Comparison of ENCODE assay signal across 22 mouse cellular contexts in the genomic region with DNA sequence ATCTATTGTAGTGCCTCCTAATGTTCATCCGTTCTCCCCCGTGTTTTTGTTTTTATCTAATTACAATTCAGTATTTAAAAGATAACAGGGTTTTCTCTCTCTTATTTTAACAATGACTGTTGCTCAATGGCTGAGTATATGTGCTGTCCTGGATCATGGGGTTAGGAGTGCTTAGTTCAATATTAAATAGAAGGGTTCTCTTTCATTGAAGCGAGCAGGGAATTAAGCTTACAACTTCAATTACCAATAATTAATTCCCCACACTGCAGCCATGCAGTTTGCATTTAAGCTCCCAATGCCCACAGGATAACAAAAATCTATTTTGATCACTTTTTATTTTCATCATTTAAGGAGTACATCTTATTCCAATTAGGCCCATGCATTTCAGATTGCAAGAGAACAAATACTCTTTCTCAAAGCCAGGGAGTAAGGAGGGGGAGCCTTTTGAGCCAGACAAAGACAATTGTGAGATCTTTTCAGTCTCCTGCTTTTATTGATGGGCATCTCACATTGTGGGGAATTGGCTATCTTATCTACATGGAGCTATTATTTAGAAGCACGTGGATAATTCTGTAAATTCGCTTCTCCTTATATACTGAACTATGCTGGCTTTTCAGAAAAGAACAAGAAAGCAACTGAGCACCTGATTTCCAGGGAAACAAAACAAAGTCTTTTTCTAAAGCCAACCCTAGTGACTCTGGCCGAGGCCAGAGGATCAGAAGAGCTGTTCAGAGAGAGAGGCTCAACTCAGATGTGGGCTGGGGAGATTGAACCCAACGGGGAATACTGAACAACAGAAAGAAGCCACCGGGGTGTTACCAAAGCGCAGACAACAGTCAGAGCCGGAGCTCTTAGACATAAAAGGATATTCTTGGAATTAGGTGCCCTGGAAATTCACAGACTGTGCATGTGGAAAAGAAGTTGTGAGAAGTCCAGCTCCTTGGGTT. TPM values are rescaled to one million over a fixed set of nuclear protein-coding genes. Genes with fewer than 3 reads are reported as not detected.
DNase-seq lines count a peak whose midpoint lies in the region; ATAC-seq and TF ChIP-seq lines count a peak whose summit lies in the region.
"Had no signal": no experiment of that assay in that cellular context is flagged by ENCODE, and none has a peak within 500 bp of the region (broad histone marks: within the 10 kb centered on the region; RNA-seq: fewer than 3 reads in every experiment).

No protein-coding gene starts in this region.

- H3K27me3 ChIP-seq in midbrain, embryonic 10.5 days (ENCODE audit: low read depth, poor library complexity, severe bottlenecking), result no peaks in the 10 kb centered on the region
- H3K27me3 ChIP-seq in midbrain, postnatal 0 days (ENCODE audit: insufficient read depth, low read length), result no peaks in the 10 kb centered on the region
- no peaks in the 10 kb centered on the region for H3K27me3 ChIP-seq in forebrain, embryonic 13.5 days
- no peaks in the 10 kb centered on the region for H3K27me3 ChIP-seq in midbrain, embryonic 12.5 days
- H3K27me3 ChIP-seq in liver, embryonic 11.5 days (replicated peaks; ENCODE audit: control insufficient read depth, insufficient read depth, low read length), result no peaks in the 10 kb centered on the region
- H3K27me3 ChIP-seq: embryonic facial prominence, embryonic 12.5 days; limb, embryonic 15.5 days; neural tube, embryonic 15.5 days had no signal

- ATAC-seq in midbrain, postnatal 0 days (ENCODE audit: low FRiP score), result no peak
- ATAC-seq in forebrain, embryonic 13.5 days, result peak; percentile 50; the same call in 1 of the 2 replicates
- 0 out of 2 replicates have a peak, but pooled peaks have one; percentile 19 for ATAC-seq in midbrain, embryonic 12.5 days (ENCODE audit: low FRiP score, low read depth)
- no peak for ATAC-seq in liver, embryonic 11.5 days (replicated peaks; ENCODE audit: low FRiP score)
- ATAC-seq: CD4-positive, CD25-positive, alpha-beta regulatory T cell, adult 4 months; hindbrain, postnatal 0 days; intestine, postnatal 0 days had no signal

- H3K4me3 ChIP-seq in midbrain, embryonic 10.5 days, result no peak overlapping the region
- no peak overlapping the region for H3K4me3 ChIP-seq in midbrain, postnatal 0 days (ENCODE audit: low read depth, low read length)
- no peak overlapping the region for H3K4me3 ChIP-seq in forebrain, embryonic 13.5 days
- H3K4me3 ChIP-seq in midbrain, embryonic 12.5 days, result no peak overlapping the region
- H3K4me3 ChIP-seq in liver, embryonic 11.5 days (ENCODE audit: low read depth, low read length), result no peak overlapping the region
- H3K4me3 ChIP-seq: embryonic facial prominence, embryonic 12.5 days; heart, embryonic 10.5 days; limb, embryonic 15.5 days; neural tube, embryonic 15.5 days had no signal

- no peak overlapping the region for H3K4me2 ChIP-seq in midbrain, postnatal 0 days (ENCODE audit: low read depth, low read length, poor library complexity, severe bottlenecking)
- H3K4me2 ChIP-seq in forebrain, embryonic 13.5 days, result peak overlapping the region; percentile 14; the same call in 1 of the 2 replicates
- no peak overlapping the region for H3K4me2 ChIP-seq in midbrain, embryonic 12.5 days (replicated peaks)
- no peak overlapping the region for H3K4me2 ChIP-seq in liver, embryonic 11.5 days
- H3K4me2 ChIP-seq: embryonic facial prominence, embryonic 12.5 days; limb, embryonic 15.5 days; neural tube, embryonic 15.5 days had no signal

- no peak for TF ChIP-seq CTCF in midbrain, postnatal 0 days (IDR thresholded peaks at IDR 0.05)

- peaks cover 22% of the 10 kb centered on the region for H3K4me1 ChIP-seq in midbrain, embryonic 10.5 days
- H3K4me1 ChIP-seq in midbrain, postnatal 0 days (ENCODE audit: insufficient read depth, low read length), result no peaks in the 10 kb centered on the region; the same call in 1 of the 2 replicates
- peaks cover 18% of the 10 kb centered on the region for H3K4me1 ChIP-seq in forebrain, embryonic 13.5 days
- peaks cover 16% of the 10 kb centered on the region for H3K4me1 ChIP-seq in midbrain, embryonic 12.5 days
- no peaks in the 10 kb centered on the region for H3K4me1 ChIP-seq in liver, embryonic 11.5 days (replicated peaks; ENCODE audit: control insufficient read depth, insufficient read depth, low read length)
- H3K4me1 ChIP-seq: embryonic facial prominence, embryonic 12.5 days; heart, embryonic 10.5 days; limb, embryonic 15.5 days; neural tube, embryonic 15.5 days had no signal

- no peak for DNase-seq in midbrain, embryonic 10.5 days (ENCODE audit: low spot score)
- no peak for DNase-seq in midbrain, postnatal 0 days (ENCODE audit: low spot score)
- DNase-seq in urinary bladder, postnatal 4 days (ENCODE audit: low spot score in 2 of 2), result no peak
- no peak for DNase-seq in c-Kit-positive CD71-positive TER-119-positive erythroid progenitor cells, embryonic 14.5 days (ENCODE audit: low spot score)
- DNase-seq in liver, embryonic 11.5 days (ENCODE audit: low spot score), result no peak
- DNase-seq: adrenal gland, postnatal 14 days; cerebellum, adult 11-12 months; cerebellum, postnatal 14 days; kidney, postnatal 25 days; left cerebral cortex, postnatal 4 days; thymus, adult 2 months; thymus, postnatal 4 days had no signal

- peak overlapping the region; percentile 63 for H3K27ac ChIP-seq in midbrain, embryonic 10.5 days (replicated peaks)
- no peak overlapping the region for H3K27ac ChIP-seq in midbrain, postnatal 0 days (ENCODE audit: low read depth, low read length)
- H3K27ac ChIP-seq in forebrain, embryonic 13.5 days, result peak overlapping the region; percentile 37
- peak overlapping the region; percentile 50 for H3K27ac ChIP-seq in midbrain, embryonic 12.5 days (replicated peaks)
- H3K27ac ChIP-seq in liver, embryonic 11.5 days (ENCODE audit: low read depth, low read length), result no peak overlapping the region
- H3K27ac ChIP-seq: embryonic facial prominence, embryonic 12.5 days; heart, embryonic 10.5 days; hindbrain, postnatal 0 days; limb, embryonic 15.5 days; neural tube, embryonic 15.5 days; stomach, postnatal 0 days had no signal

- no peaks in the 10 kb centered on the region for H3K36me3 ChIP-seq in midbrain, embryonic 10.5 days
- no peaks in the 10 kb centered on the region for H3K36me3 ChIP-seq in midbrain, postnatal 0 days (ENCODE audit: insufficient read depth, low read length)
- H3K36me3 ChIP-seq in forebrain, embryonic 13.5 days (ENCODE audit: poor library complexity, severe bottlenecking), result no peaks in the 10 kb centered on the region
- no peaks in the 10 kb centered on the region for H3K36me3 ChIP-seq in midbrain, embryonic 12.5 days
- H3K36me3 ChIP-seq in liver, embryonic 11.5 days (ENCODE audit: control insufficient read depth, insufficient read depth, low read length), result no peaks in the 10 kb centered on the region
- H3K36me3 ChIP-seq: embryonic facial prominence, embryonic 12.5 days; heart, embryonic 10.5 days; limb, embryonic 15.5 days; neural tube, embryonic 15.5 days had no signal

- 36% methylated on average over 10 of the region's 10 CpGs for WGBS in midbrain, embryonic 10.5 days
- WGBS in midbrain, postnatal 0 days, result 21% methylated on average over 10 of the region's 10 CpGs
- 7% methylated on average over 10 of the region's 10 CpGs for WGBS in forebrain, embryonic 13.5 days
- 29% methylated on average over 10 of the region's 10 CpGs for WGBS in midbrain, embryonic 12.5 days
- 80% methylated on average over 10 of the region's 10 CpGs for WGBS in liver, embryonic 11.5 days

- H3K9ac ChIP-seq in midbrain, postnatal 0 days (replicated peaks; ENCODE audit: low read length, poor library complexity, severe bottlenecking), result no peak overlapping the region
- no peak overlapping the region for H3K9ac ChIP-seq in forebrain, embryonic 13.5 days
- no peak overlapping the region for H3K9ac ChIP-seq in midbrain, embryonic 12.5 days (replicated peaks)
- no peak overlapping the region for H3K9ac ChIP-seq in liver, embryonic 11.5 days (ENCODE audit: low read depth, low read length)
- H3K9ac ChIP-seq: embryonic facial prominence, embryonic 12.5 days; limb, embryonic 15.5 days; neural tube, embryonic 15.5 days had no signal

- H3K9me3 ChIP-seq in midbrain, embryonic 10.5 days (replicated peaks), result peaks cover 7% of the 10 kb centered on the region; the same call in 1 of the 2 replicates
- no peaks in the 10 kb centered on the region for H3K9me3 ChIP-seq in midbrain, postnatal 0 days (ENCODE audit: low read length)
- peaks cover 7% of the 10 kb centered on the region; the same call in 1 of the 2 replicates for H3K9me3 ChIP-seq in forebrain, embryonic 13.5 days (replicated peaks)
- H3K9me3 ChIP-seq in midbrain, embryonic 12.5 days, result no peaks in the 10 kb centered on the region
- H3K9me3 ChIP-seq in liver, embryonic 11.5 days (ENCODE audit: control insufficient read depth, low read length), result no peaks in the 10 kb centered on the region
- H3K9me3 ChIP-seq: embryonic facial prominence, embryonic 12.5 days; heart, embryonic 10.5 days; limb, embryonic 15.5 days; neural tube, embryonic 15.5 days had no signal

RNA-seq across cellular contexts. Expression of a gene that starts 16.7 kb away (rescaled TPM):
- 751 and 868 TPM in 2 replicates for polyA plus RNA-seq in midbrain, embryonic 10.5 days (2016; fragmentation: Nextera tagmentation; extraction: Ambion mirVana)
- total RNA-seq in midbrain, postnatal 0 days (2014; rRNA removed), result 352 and 411 TPM in 2 replicates
- 496 and 514 TPM in 2 replicates for polyA plus RNA-seq in midbrain, postnatal 0 days (2015; fragmentation: Nextera tagmentation; extraction: Ambion mirVana)
- polyA plus RNA-seq in forebrain, embryonic 13.5 days (2015; fragmentation: Nextera tagmentation; extraction: Ambion mirVana), result 732 and 770 TPM in 2 replicates
- 603 and 631 TPM in 2 replicates for polyA plus RNA-seq in midbrain, embryonic 12.5 days (2016; fragmentation: Nextera tagmentation; extraction: Ambion mirVana)
- 1,055 and 1,138 TPM in 2 replicates for polyA plus RNA-seq in liver, embryonic 11.5 days (2014; fragmentation: Nextera tagmentation; extraction: Ambion mirVana)

RNA-seq across cellular contexts. Expression of a gene that starts 37.7 kb away (rescaled TPM):
- polyA plus RNA-seq in midbrain, embryonic 10.5 days (2016; fragmentation: Nextera tagmentation; extraction: Ambion mirVana), result 327 and 345 TPM in 2 replicates
- total RNA-seq in midbrain, postnatal 0 days (2014; rRNA removed), result 99.9 and 111 TPM in 2 replicates
- 160 and 170 TPM in 2 replicates for polyA plus RNA-seq in midbrain, postnatal 0 days (2015; fragmentation: Nextera tagmentation; extraction: Ambion mirVana)
- polyA plus RNA-seq in forebrain, embryonic 13.5 days (2015; fragmentation: Nextera tagmentation; extraction: Ambion mirVana), result 281 and 290 TPM in 2 replicates
- polyA plus RNA-seq in midbrain, embryonic 12.5 days (2016; fragmentation: Nextera tagmentation; extraction: Ambion mirVana), result 250 and 259 TPM in 2 replicates
- 314 and 321 TPM in 2 replicates for polyA plus RNA-seq in liver, embryonic 11.5 days (2014; fragmentation: Nextera tagmentation; extraction: Ambion mirVana)

Comparison
In these comparisons a context has a peak if more than half of its experiments do, and no peak if none do; other contexts are left out.
1. H3K27ac ChIP-seq: peak in midbrain, embryonic 10.5 days (single experiment), forebrain, embryonic 13.5 days (single experiment) and midbrain, embryonic 12.5 days (single experiment); none in midbrain, postnatal 0 days (single experiment) and liver, embryonic 11.5 days (single experiment).
2. ATAC-seq: peak in forebrain, embryonic 13.5 days (single experiment) and midbrain, embryonic 12.5 days (single experiment); none in midbrain, postnatal 0 days (single experiment) and liver, embryonic 11.5 days (single experiment).